In genomic region chr11:75751082-75751481, GRCm38 (mm10) we compare ENCODE assay signal across 19 mouse cellular contexts. TPM values are rescaled to one million over a fixed set of nuclear protein-coding genes. Genes with fewer than 3 reads are reported as not detected.
A peak's percentile ranks its signal among the peaks of the same experiment; 100 is the strongest.
DNase-seq lines count a peak whose midpoint lies in the region; ATAC-seq and TF ChIP-seq lines count a peak whose summit lies in the region.
"Had no signal": no experiment of that assay in that cellular context is flagged by ENCODE, and none has a peak within 500 bp of the region (broad histone marks: within the 10 kb centered on the region; RNA-seq: fewer than 3 reads in every experiment).

No protein-coding gene starts in this region.

- H3K4me1 ChIP-seq in kidney, postnatal 0 days (replicated peaks; ENCODE audit: insufficient read depth, low read length): no peaks in the 10 kb centered on the region
- peaks cover 3% of the 10 kb centered on the region; the same call in 1 of the 2 replicates for H3K4me1 ChIP-seq in kidney, embryonic 14.5 days (ENCODE audit: control insufficient read depth, insufficient read depth, low read length)

- ATAC-seq in kidney, postnatal 0 days (replicated peaks; ENCODE audit: low FRiP score, low read depth): no peak
- no peak for ATAC-seq in kidney, embryonic 14.5 days (ENCODE audit: low FRiP score, low TSS enrichment)
- ATAC-seq: midbrain, embryonic 15.5 days had no signal

- no peak for TF ChIP-seq POLR2A in brain, embryonic 14.5 days (IDR thresholded peaks at IDR 0.05; ENCODE audit: borderline replicate concordance, extremely low read depth, insufficient read depth, insufficient read length, poor library complexity, severe bottlenecking)

- no peak overlapping the region for H3K4me2 ChIP-seq in kidney, postnatal 0 days (ENCODE audit: low read length)
- no peak overlapping the region for H3K4me2 ChIP-seq in kidney, embryonic 14.5 days (replicated peaks; ENCODE audit: low read depth, low read length)
- H3K4me2 ChIP-seq: heart, embryonic 15.5 days; limb, embryonic 12.5 days; liver, embryonic 13.5 days; midbrain, embryonic 15.5 days; neural tube, embryonic 15.5 days had no signal

- no peaks in the 10 kb centered on the region for H3K27me3 ChIP-seq in kidney, postnatal 0 days (ENCODE audit: insufficient read depth, low read length)
- no peaks in the 10 kb centered on the region for H3K27me3 ChIP-seq in kidney, embryonic 14.5 days (ENCODE audit: control insufficient read depth, insufficient read depth, low read length)
- H3K27me3 ChIP-seq: heart, embryonic 15.5 days; limb, embryonic 12.5 days; liver, embryonic 13.5 days; megakaryocyte, embryonic 14.5 days; midbrain, embryonic 15.5 days; neural tube, embryonic 15.5 days had no signal

- no peak overlapping the region for H3K9ac ChIP-seq in kidney, postnatal 0 days (ENCODE audit: low read depth, low read length)
- no peak overlapping the region for H3K9ac ChIP-seq in kidney, embryonic 14.5 days (ENCODE audit: low read depth, low read length)
- H3K9ac ChIP-seq: heart, embryonic 15.5 days; limb, embryonic 12.5 days; liver, embryonic 13.5 days; midbrain, embryonic 15.5 days; neural tube, embryonic 15.5 days had no signal

- no peak overlapping the region for H3K4me3 ChIP-seq in kidney, postnatal 0 days (replicated peaks; ENCODE audit: low read depth, low read length)
- H3K4me3 ChIP-seq in kidney, embryonic 14.5 days (ENCODE audit: low read length): no peak overlapping the region
- H3K4me3 ChIP-seq: heart, embryonic 15.5 days; limb, embryonic 12.5 days; liver, embryonic 13.5 days; megakaryocyte, embryonic 14.5 days; midbrain, embryonic 15.5 days; neural tube, embryonic 15.5 days had no signal

- 70% methylated on average over 4 of the region's 4 CpGs for WGBS in kidney, postnatal 0 days
- WGBS in kidney, embryonic 14.5 days: 79% methylated on average over 4 of the region's 4 CpGs

- peaks cover 11% of the 10 kb centered on the region for H3K36me3 ChIP-seq in kidney, postnatal 0 days (ENCODE audit: insufficient read depth, low read length)
- peaks cover 49% of the 10 kb centered on the region for H3K36me3 ChIP-seq in kidney, embryonic 14.5 days (ENCODE audit: control insufficient read depth, insufficient read depth, low read length)
- H3K36me3 ChIP-seq: neural tube, embryonic 15.5 days had no signal

- H3K9me3 ChIP-seq in kidney, postnatal 0 days (replicated peaks; ENCODE audit: low read length): no peaks in the 10 kb centered on the region
- no peaks in the 10 kb centered on the region for H3K9me3 ChIP-seq in kidney, embryonic 14.5 days (ENCODE audit: control insufficient read depth, low read length)
- H3K9me3 ChIP-seq: heart, embryonic 15.5 days; limb, embryonic 12.5 days; liver, embryonic 13.5 days; megakaryocyte, embryonic 14.5 days; midbrain, embryonic 15.5 days; neural tube, embryonic 15.5 days had no signal

- peak; percentile 61 for DNase-seq in kidney, postnatal 0 days (ENCODE audit: low spot score)
- peak; percentile 29 for DNase-seq in 3T3-L1 (ENCODE audit: low read depth, low spot score)
- DNase-seq in CD4-positive, CD25-positive, alpha-beta regulatory T cell, adult 2 months (ENCODE audit: low read depth, low spot score): peak; percentile 30
- no peak for DNase-seq in brain, embryonic 14.5 days (ENCODE audit: low read depth)
- no peak for DNase-seq in cerebellum, adult 8-10 months
- no peak for DNase-seq in urinary bladder, postnatal 36 days (ENCODE audit: low spot score in 2 of 2)
- DNase-seq: adrenal gland, adult 8-10 months; heart, adult 18-20 months; kidney, adult 8-10 months; layer of hippocampus, adult 9-11 months; liver, embryonic 13.5 days; spleen, adult 18-20 months; thymus, adult 18-20 months had no signal

- TF ChIP-seq CTCF in kidney, postnatal 0 days (IDR thresholded peaks at IDR 0.05; ENCODE audit: low read depth): peak; percentile 55; the same call in 1 of the 2 replicates
- 0 out of 2 replicates have a peak, but pooled peaks have one; percentile 1 for TF ChIP-seq CTCF in brain, embryonic 14.5 days (IDR thresholded peaks at IDR 0.05; ENCODE audit: borderline replicate concordance, extremely low read depth, insufficient read depth, insufficient read length)

- no peak overlapping the region for H3K27ac ChIP-seq in kidney, postnatal 0 days
- H3K27ac ChIP-seq in kidney, embryonic 14.5 days (ENCODE audit: low read depth, low read length): no peak overlapping the region
- H3K27ac ChIP-seq: heart, embryonic 15.5 days; limb, embryonic 12.5 days; liver, embryonic 13.5 days; midbrain, embryonic 15.5 days; neural tube, embryonic 15.5 days had no signal

RNA-seq across cellular contexts. Expression of gene Ywhae, which starts 18.4 kb away (rescaled TPM):
- polyA plus RNA-seq in kidney, postnatal 0 days (2015; fragmentation: Nextera tagmentation; extraction: Ambion mirVana): 707 and 805 TPM in 2 replicates
- polyA plus RNA-seq in kidney, embryonic 14.5 days (2014; fragmentation: Nextera tagmentation; extraction: Ambion mirVana): 918 and 1,088 TPM in 2 replicates
- 994 and 1,239 TPM in 2 replicates for polyA plus RNA-seq in brain, embryonic 14.5 days (2012; rRNA removed)

RNA-seq across cellular contexts. Expression of gene Doc2b, which starts 44.8 kb away (rescaled TPM):
- 0.41 and 0.51 TPM in 2 replicates for polyA plus RNA-seq in kidney, postnatal 0 days (2015; fragmentation: Nextera tagmentation; extraction: Ambion mirVana)
- 1.1 and 1.2 TPM in 2 replicates for polyA plus RNA-seq in kidney, embryonic 14.5 days (2014; fragmentation: Nextera tagmentation; extraction: Ambion mirVana)
- 4.9 and 9.3 TPM in 2 replicates for polyA plus RNA-seq in brain, embryonic 14.5 days (2012; rRNA removed)

Comparison
In these comparisons a context has a peak if more than half of its experiments do, and no peak if none do; other contexts are left out.
1. DNase-seq: peak in kidney, postnatal 0 days (single experiment), 3T3-L1 (single experiment) and CD4-positive, CD25-positive, alpha-beta regulatory T cell, adult 2 months (single experiment); none in brain, embryonic 14.5 days (single experiment), cerebellum, adult 8-10 months (single experiment) and urinary bladder, postnatal 36 days (0 of 2).